Mouse (Mus musculus): Measurements from ENCODE around the gene Myh14.

GRCm38 (mm10) chr7:44623714-44624542, 46.7 kb downstream of the Myh14 start:
- TF ChIP-seq ZNF384 (IDR thresholded peaks at IDR 0.05; ENCODE audit: low read depth, low read length) (no peak), ZC3H11A (IDR thresholded peaks at IDR 0.05; ENCODE audit: borderline replicate concordance, low read depth, low read length) (no peak), HCFC1 (IDR thresholded peaks at IDR 0.05; ENCODE audit: borderline replicate concordance, insufficient read depth, low read length) (no peak), CHD2 (IDR thresholded peaks at IDR 0.05; ENCODE audit: low read depth, low read length) (no peak)
